Mouse (Mus musculus) cerebellum, adult 9-10 months (tissue): ENCODE data around the gene Tubb2b.

Source experiments
- DNase-seq: peaks from one replicate; pipeline ENCODE4 v3.0.0; 2022

The Tubb2b gene

GRCm38 (mm10) chr13:34130226-34130731 is at the start of gene Tubb2b:
TSS of gene Tubb2b (minus strand) at chr13:34130466.
- no peak for DNase-seq

- no peak for DNase-seq
These were observed 43.8 kb upstream of the Tubb2b start for GRCm38 (mm10) chr13:34174025-34174424.

DNA sequence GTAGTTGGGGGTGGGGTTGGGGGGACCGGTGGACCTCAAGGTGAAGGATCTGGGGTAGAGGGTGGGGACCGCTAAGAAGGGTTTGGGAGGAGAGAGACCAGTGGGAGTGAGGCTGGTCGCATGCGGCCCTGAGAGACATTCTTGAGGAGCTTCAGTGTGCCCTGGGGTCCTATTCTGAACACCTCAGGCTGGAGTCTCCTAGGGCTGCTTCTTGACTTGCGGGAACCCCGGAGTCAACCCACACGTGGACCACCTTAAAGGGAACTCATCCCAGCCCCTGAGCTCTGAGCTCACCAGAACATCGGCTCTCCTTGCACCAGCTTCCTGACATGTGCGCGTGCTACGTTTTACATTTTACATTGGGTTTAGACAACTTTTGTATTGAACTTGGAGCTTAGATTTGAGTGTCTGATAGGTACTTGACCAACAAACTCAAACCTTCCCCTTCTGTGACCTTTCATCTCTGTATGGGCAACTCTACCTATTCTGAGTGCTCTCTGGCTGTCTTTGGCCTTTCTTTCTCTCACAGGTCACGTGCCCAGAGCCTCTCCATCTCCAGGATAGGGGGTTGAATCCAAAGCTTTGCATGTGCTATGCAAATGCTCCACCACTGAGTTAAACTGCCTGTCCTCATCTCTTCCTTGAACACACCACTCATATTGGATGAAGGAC is 33.2 kb upstream of the Tubb2b start:
- peak; percentile 43 for DNase-seq

GRCm38 (mm10) chr13:34162491-34163303 is 32.4 kb upstream of the Tubb2b start, which contains the start of gene Psmg4:
TSS of gene Psmg4 (plus strand) at chr13:34162964.
- DNase-seq, result peak; percentile 92

GRCm38 (mm10) chr13:34159926-34160325 is 29.7 kb upstream of the Tubb2b start:
- DNase-seq, result no peak

GRCm38 (mm10) chr13:34157596-34158157 is 27.4 kb upstream of the Tubb2b start:
- DNase-seq, result no peak

DNA sequence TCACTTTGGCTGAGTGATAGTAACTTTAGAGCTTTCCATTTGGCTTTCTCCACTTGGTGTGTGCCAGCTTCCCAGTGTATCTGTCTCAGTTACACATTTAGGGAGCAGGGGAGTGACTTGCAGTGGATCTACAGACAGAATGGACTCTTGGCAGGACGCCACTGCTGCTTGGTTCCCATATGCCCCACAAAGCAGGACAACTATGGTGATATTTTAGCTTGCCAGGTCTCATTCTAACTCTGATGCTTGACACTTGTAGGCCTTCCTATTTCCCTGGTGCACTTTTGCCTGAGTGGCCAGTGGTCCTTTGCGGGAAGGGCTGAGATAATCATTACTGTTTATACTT is 26.5 kb upstream of the Tubb2b start:
- DNase-seq, result peak; percentile 87

GRCm38 (mm10) chr13:34156133-34156839 is 26.0 kb upstream of the Tubb2b start:
- no peak for DNase-seq

DNA sequence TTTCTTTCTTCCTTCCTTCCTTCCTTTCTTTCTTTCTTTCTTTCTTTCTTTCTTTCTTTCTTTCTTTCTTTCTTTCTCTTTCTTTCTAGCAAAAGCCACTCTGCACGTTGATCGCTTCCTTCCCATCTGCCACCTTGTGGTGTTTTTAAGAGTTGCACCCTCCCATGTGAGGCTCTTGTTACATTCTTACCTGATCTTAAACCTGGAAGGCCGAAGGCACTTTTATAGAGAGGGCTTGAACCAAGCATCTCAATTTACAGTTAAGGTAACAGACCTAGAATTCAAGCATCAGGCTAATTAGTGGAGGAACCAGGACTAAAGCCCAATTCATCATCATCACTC is 24.6 kb upstream of the Tubb2b start:
- peak; percentile 84 for DNase-seq

- DNase-seq, result peak; percentile 80
These were observed 24.1 kb upstream of the Tubb2b start for GRCm38 (mm10) chr13:34154217-34154930.

DNA sequence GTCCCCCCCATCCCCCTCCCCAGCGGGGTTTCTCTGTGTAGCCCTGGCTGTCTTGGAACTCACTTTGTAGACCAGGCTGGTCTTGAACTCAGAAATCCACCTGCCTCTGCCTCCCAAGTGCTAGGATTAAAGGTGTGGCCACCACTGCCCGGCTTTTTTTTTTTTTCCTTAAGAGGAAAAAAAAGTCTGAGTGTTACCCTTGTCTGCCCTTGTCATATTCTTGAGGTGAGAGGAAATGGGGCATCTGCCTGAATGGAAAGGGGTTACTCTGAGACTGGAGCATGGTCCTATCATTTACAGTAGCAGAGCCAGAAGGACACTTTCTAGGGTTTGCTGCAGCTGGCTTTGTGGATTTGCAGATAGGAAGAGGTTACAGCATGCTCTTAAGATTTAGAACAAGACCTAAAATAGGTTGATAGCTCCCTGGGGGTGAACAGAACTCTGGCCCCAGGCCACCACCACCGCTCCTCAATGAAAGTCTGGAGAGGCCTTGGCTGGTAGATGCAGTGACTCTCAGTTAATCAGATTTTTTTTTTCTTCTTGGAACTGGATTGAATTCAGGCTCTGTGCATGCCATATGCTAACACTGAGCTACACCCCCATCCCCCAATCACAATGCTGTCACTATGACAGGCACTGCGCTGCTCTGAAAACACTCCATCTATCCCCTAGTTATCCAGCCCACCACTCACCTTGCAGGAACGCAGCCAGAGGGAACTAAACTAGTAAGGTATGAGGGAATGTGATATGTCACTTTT is 23.2 kb upstream of the Tubb2b start:
- DNase-seq, result peak; percentile 71

- DNase-seq, result no peak
These were observed 22.4 kb upstream of the Tubb2b start for GRCm38 (mm10) chr13:34152695-34153094.

DNA sequence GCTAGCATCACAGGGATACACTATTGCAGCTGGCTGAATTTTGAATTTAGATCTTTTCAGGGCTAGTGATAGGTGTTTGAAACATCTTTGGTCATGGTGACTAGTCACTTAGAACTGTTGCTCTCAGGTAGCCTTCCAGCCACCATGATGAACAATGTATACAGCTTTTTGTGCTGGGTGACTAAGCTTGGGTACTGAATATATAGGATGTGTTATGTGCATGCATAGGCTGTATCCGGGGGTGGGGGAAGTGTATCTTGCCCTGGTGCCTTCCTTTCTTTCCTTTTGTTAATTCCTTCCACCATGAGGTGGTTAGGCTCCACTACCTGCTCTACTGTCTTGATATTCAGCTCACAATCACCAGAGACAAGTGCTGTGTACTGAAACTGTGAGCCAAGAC is 21.2 kb upstream of the Tubb2b start:
- no peak for DNase-seq

GRCm38 (mm10) chr13:34150271-34151027 is 20.2 kb upstream of the Tubb2b start:
- peak; percentile 31 for DNase-seq

- DNase-seq, result no peak
These were observed 19.4 kb upstream of the Tubb2b start for GRCm38 (mm10) chr13:34149463-34150176.

DNA sequence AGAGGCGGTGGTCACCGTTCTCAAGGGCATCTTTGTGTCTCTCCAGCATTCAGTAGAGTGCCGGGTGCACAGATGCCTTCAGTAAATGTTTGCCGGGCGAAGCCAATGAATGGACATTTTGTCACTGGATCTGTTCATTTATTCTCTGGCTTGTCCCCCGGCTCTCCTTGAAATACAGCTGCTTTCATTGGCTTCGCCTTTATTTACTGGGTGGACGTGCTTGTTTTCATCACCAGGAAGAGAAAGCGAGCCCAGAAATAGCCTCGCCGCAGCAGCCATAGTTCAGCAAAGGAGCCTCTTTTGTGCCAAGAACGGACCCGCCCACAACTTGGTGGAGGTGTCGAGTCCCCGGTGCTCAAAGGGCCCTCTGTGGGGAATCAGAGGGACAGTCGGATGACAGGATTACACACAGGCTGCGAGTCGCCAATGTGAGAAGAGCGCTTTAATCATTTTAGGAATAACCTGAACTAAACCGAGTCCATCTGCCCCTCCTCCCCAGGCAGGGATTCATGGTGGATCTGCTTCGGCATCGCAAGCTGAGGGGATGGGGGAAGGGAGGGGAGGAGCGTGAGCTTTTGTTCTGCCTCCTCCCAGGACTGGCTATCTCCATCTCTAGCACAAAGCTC is 18.6 kb upstream of the Tubb2b start:
- DNase-seq, result peak; percentile 68

GRCm38 (mm10) chr13:34148181-34148580 is 17.9 kb upstream of the Tubb2b start:
- peak; percentile 20 for DNase-seq

- no peak for DNase-seq
These were observed 16.6 kb upstream of the Tubb2b start for GRCm38 (mm10) chr13:34146916-34147315.

GRCm38 (mm10) chr13:34143389-34143788 is 13.1 kb upstream of the Tubb2b start:
- DNase-seq, result no peak

- DNase-seq, result no peak
These were observed 6.3 kb upstream of the Tubb2b start for GRCm38 (mm10) chr13:34136605-34137004.
